Mouse (Mus musculus) kidney, postnatal 0 days (tissue): ENCODE data around the gene Dnajc21. TPM values are rescaled to one million over a fixed set of nuclear protein-coding genes. Genes with fewer than 3 reads are reported as not detected.

Experiments used
- ATAC-seq: fragments of 200-750 bp; cut with Nextera tagmentation; replicated peaks from 2 replicates; pipeline ENCODE4 v1.8.0; 2017; ENCODE audit warnings: low read depth, moderate number of reproducible peaks, moderate TSS enrichment, moderate library complexity; ENCODE audit not compliant: low FRiP score
- DNase-seq: peaks from one replicate; pipeline ENCODE4 v3.0.0-alpha.2; 2016; ENCODE audit warnings: low spot score
- H3K27ac ChIP-seq: fragments of 300-500 bp; sonication (generic); 2 replicates; pipeline ENCODE4 v1.5.1; 2014; ENCODE audit warnings: mild to moderate bottlenecking
- H3K27me3 ChIP-seq: fragments of 300-500 bp; sonication (generic); 2 replicates; pipeline ENCODE4 v1.6.1; 2014; ENCODE audit warnings: low read length, mixed read lengths; ENCODE audit not compliant: insufficient read depth
- H3K36me3 ChIP-seq: fragments of 300-500 bp; sonication (generic); 2 replicates; pipeline ENCODE4 v1.6.1; 2014; ENCODE audit warnings: low read length, mixed read lengths; ENCODE audit not compliant: insufficient read depth
- H3K4me1 ChIP-seq: fragments of 300-500 bp; sonication (generic); replicated peaks from 2 replicates; pipeline ENCODE4 v1.6.1; 2014; ENCODE audit warnings: antibody characterized with exemption, low read length, mixed read lengths; ENCODE audit not compliant: insufficient read depth
- H3K4me2 ChIP-seq: fragments of 300-500 bp; sonication (generic); 2 replicates; pipeline ENCODE4 v1.6.1; 2014; ENCODE audit warnings: mild to moderate bottlenecking, low read length, moderate library complexity, mixed read lengths
- H3K4me3 ChIP-seq: fragments of 300-500 bp; sonication (generic); replicated peaks from 2 replicates; pipeline ENCODE4 v1.5.1; 2014; ENCODE audit warnings: low read depth, low read length
- H3K9ac ChIP-seq: fragments of 300-500 bp; sonication (generic); 2 replicates; pipeline ENCODE4 v1.6.1; 2014; ENCODE audit warnings: low read depth, low read length
- H3K9me3 ChIP-seq: fragments of 300-500 bp; sonication (generic); replicated peaks from 2 replicates; pipeline ENCODE4 v1.6.1; 2016; ENCODE audit warnings: low read length, inconsistent platforms, mixed read lengths
- CTCF ChIP-seq: IDR thresholded peaks from 2 replicates; pipeline ENCODE4 v1.5.1; 2016; ENCODE audit warnings: antibody characterized with exemption, low read depth, mild to moderate bottlenecking, moderate library complexity
- WGBS: fragments of 180-500 bp; shearing (Covaris S2); extraction: QIAGEN DNeasy Blood & Tissue Kit; methylation state at CpG from one replicate; pipeline ENCODE4 v1.1.7; 2014; 5-methylcytosine and 5-hydroxymethylcytosine counted together
- polyA plus RNA-seq: library from polyadenylated mRNA; unstranded; fragments of >200 nt; fragmentation: Nextera tagmentation; extraction: Ambion mirVana; gene quantifications from 2 replicates; pipeline ENCODE4 v1.2.1, GENCODE M21; 2015

The Dnajc21 gene
- polyA plus RNA-seq, 1 experiment from 2014 or later, result 20.3 TPM

DNA sequence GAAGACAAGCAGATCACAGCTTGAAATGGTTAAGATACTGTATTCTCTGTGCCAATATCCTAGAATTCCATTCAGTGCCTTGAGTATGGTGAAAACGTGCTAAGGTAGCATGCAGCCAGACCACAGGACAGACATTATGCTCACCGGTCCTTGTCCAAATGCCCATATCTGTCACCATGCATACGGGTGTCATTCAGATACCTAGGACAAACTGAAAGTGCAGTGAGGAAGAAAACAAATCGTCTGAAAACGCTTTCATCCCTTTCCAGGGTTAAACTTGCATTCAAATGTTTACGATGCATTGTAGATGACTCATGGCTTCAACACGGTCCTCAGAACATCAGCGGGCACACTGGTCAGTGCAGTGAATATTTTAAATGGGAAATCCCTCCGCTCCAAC, 28.8 kb downstream of the Dnajc21 start:
- DNase-seq (no peak), ATAC-seq (no peak)
- Histone ChIP-seq H3K4me2 (no peak overlapping the region), H3K27ac (no peak overlapping the region), H3K27me3 (no peaks in the 10 kb centered on the region), H3K36me3 (peaks cover 19% of the 10 kb centered on the region), H3K9ac (no peak overlapping the region), H3K9me3 (no peaks in the 10 kb centered on the region), H3K4me1 (no peaks in the 10 kb centered on the region), H3K4me3 (no peak overlapping the region)
- WGBS, result 80% methylated on average over 9 of the region's 9 CpGs
- TF ChIP-seq CTCF, result no peak

GRCm38 (mm10) chr15:10439963-10440362, 30.4 kb downstream of the Dnajc21 start:
- ATAC-seq (no peak), DNase-seq (peak; percentile 41)
- H3K9ac ChIP-seq, result no peak overlapping the region
- H3K4me3 ChIP-seq, result no peak overlapping the region
- H3K27ac ChIP-seq, result no peak overlapping the region
- WGBS, result 47% methylated on average over 6 of the region's 6 CpGs
- no peak overlapping the region for H3K4me2 ChIP-seq
- peak; percentile 63 for TF ChIP-seq CTCF
- H3K9me3 ChIP-seq, result no peaks in the 10 kb centered on the region
- H3K4me1 ChIP-seq, result no peaks in the 10 kb centered on the region
- no peaks in the 10 kb centered on the region for H3K27me3 ChIP-seq
- H3K36me3 ChIP-seq, result 0 out of 2 replicates have a peak, but pooled peaks cover 11% of the 10 kb centered on the region

DNA sequence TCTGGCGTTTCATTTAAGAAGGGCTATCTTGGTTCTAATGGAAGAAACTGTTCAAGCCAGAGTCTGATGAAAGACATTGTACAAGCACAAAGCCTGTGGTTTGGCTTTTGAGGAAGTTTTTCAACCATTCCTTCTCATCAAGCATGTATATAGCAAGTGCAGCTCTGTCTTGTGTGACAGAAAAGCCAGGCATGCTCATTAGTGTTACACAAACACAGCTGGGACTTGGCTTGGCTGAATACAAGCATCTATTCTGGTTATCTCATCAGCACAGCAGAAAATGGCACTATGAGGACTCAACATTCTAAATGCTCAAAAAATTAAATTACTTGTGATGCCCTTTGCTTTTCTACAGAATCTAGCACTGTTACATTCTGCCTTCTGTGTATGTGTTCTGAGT, 33.4 kb downstream of the Dnajc21 start:
- no peak overlapping the region for H3K27ac ChIP-seq
- WGBS, result 92% methylated on average over 1 of the region's 1 CpGs

DNA sequence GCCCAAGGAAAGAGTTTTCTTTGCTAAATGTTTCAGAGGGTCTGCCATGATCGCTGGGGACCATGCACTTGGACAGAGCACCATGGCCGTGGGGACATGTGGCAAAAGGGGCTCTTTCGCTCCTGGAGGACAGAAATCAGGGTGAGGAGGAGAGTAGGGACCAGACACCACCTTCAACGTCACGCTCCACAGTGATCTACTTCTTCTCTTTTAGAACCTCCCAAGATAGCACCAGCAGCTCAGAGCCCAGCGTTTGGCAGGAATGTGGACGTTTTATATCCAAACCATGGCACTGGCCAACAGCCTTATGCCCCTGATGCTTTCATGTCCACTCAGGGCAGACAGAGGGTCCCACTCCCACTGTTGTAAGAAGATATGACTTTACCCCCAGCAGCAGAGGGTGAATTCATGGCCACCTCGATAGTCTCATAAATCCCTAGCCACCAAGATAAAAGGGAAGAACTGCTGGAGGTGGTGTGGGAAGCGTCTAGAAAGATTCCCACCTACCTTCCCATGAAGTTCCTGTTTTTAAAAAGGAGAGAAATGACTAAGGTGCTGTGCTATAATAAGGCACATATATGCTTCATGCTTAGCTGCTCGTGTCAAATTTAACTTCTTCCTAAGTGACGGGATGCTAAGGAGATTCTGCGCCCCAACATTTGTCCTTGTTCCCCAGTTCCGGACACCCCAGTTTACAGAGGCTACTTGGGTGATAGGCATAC, 43.6 kb downstream of the Dnajc21 start:
- WGBS, result 77% methylated on average over 13 of the region's 13 CpGs
- H3K4me1 ChIP-seq, result no peaks in the 10 kb centered on the region

More for the DNA sequence above, 33.4 kb downstream of the Dnajc21 start:
- Histone ChIP-seq H3K9me3 (no peaks in the 10 kb centered on the region), H3K4me2 (no peak overlapping the region), H3K27me3 (no peaks in the 10 kb centered on the region), H3K9ac (no peak overlapping the region), H3K4me3 (no peak overlapping the region), H3K36me3 (0 out of 2 replicates have a peak, but pooled peaks cover 11% of the 10 kb centered on the region), H3K4me1 (no peaks in the 10 kb centered on the region)
- ATAC-seq, result no peak
- TF ChIP-seq CTCF, result no peak
- no peak for DNase-seq

DNA sequence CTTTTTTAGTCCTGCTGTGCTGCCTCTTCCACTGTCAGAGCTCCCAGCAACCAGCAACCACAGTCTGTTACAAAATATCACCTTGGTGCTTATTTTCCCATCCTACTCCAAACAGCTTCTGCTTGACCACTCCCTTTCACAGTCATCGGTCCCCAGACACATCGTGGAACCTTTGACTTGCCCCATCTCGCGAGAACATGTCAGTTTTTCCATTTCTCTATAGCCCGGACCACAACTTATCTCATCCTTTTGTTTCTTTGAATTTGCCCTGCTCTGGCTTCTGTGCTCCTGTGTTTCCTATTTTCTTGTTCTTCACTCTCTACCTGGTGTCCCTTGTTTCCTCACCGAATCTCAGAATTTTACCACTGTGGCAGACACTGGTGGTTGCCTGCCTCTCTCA, 44.2 kb downstream of the Dnajc21 start:
- H3K4me2 ChIP-seq, result no peak overlapping the region
- no peak overlapping the region for H3K9ac ChIP-seq
- ATAC-seq (no peak), DNase-seq (no peak)
- no peak overlapping the region for H3K27ac ChIP-seq
- TF ChIP-seq CTCF, result no peak
- H3K9me3 ChIP-seq, result no peaks in the 10 kb centered on the region
- no peak overlapping the region for H3K4me3 ChIP-seq
- WGBS, result 95% methylated on average over 6 of the region's 6 CpGs
- H3K4me1 ChIP-seq, result no peaks in the 10 kb centered on the region; the same call in 1 of the 2 replicates
- H3K27me3 ChIP-seq, result no peaks in the 10 kb centered on the region
- H3K36me3 ChIP-seq, result no peaks in the 10 kb centered on the region

More for the DNA sequence above, 43.6 kb downstream of the Dnajc21 start:
- no peak overlapping the region for H3K9ac ChIP-seq
- H3K9me3 ChIP-seq, result no peaks in the 10 kb centered on the region
- TF ChIP-seq CTCF, result no peak
- H3K27ac ChIP-seq, result no peak overlapping the region
- no peak overlapping the region for H3K4me2 ChIP-seq
- H3K27me3 ChIP-seq, result no peaks in the 10 kb centered on the region
- H3K4me3 ChIP-seq, result no peak overlapping the region
- no peaks in the 10 kb centered on the region for H3K36me3 ChIP-seq
- ATAC-seq (no peak), DNase-seq (no peak)

DNA sequence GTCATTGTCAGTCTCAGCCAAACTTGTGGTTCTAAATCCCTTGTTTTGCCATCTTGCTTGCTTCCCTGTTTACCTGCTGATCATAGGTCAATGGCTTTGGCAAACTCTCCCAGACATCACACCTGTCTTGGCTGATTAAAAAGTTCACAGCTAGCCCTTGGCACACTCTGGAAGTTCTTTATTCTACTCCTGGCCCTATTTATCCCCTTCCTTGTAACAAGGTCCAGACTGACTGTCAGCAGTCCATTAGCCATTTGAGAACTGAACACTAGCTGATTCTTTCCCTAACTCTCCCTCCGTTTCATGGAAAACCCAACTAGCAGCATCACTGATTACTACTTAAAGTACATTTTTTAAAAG, 48.6 kb downstream of the Dnajc21 start:
- no peak for ATAC-seq
- H3K9me3 ChIP-seq, result no peaks in the 10 kb centered on the region
- H3K4me1 ChIP-seq, result no peaks in the 10 kb centered on the region; the same call in 1 of the 2 replicates
- H3K4me3 ChIP-seq, result no peak overlapping the region
- no peaks in the 10 kb centered on the region for H3K27me3 ChIP-seq
- no peak overlapping the region for H3K27ac ChIP-seq
- no peak overlapping the region for H3K9ac ChIP-seq
- no peaks in the 10 kb centered on the region for H3K36me3 ChIP-seq
- DNase-seq, result no peak
- H3K4me2 ChIP-seq, result no peak overlapping the region
- no peak for TF ChIP-seq CTCF
- WGBS, result 65% methylated on average over 1 of the region's 1 CpGs
